Mouse (Mus musculus) kidney, adult 2 months (tissue): ENCODE measurements around the gene Spp2. TPM values are rescaled to one million over a fixed set of nuclear protein-coding genes. Genes with fewer than 3 reads are reported as not detected.

Experiments used
- DNase-seq: peaks from one replicate; pipeline ENCODE4 v3.0.0; 2021
- H3K27ac ChIP-seq: fragments of 200-500 bp; 2 replicates; pipeline ENCODE4 v1.5.1; 2012; ENCODE audit warnings: low read depth, low read length, control low read depth, inconsistent platforms; ENCODE audit not compliant: insufficient read depth
- H3K27me3 ChIP-seq: fragments of 200-500 bp; replicated peaks from 2 replicates; pipeline ENCODE4 v1.6.1; 2012; ENCODE audit warnings: mild to moderate bottlenecking, moderate library complexity, low read length, inconsistent platforms; ENCODE audit not compliant: control insufficient read depth, insufficient read depth
- H3K36me3 ChIP-seq: fragments of 200-500 bp; 2 replicates; pipeline ENCODE4 v1.6.1; 2012; ENCODE audit warnings: mild to moderate bottlenecking, moderate library complexity, low read length, inconsistent platforms; ENCODE audit not compliant: control insufficient read depth, insufficient read depth
- H3K4me1 ChIP-seq: fragments of 200-500 bp; 2 replicates; pipeline ENCODE4 v1.6.1; 2011; ENCODE audit warnings: low read length; ENCODE audit not compliant: control insufficient read depth, insufficient read depth
- H3K4me3 ChIP-seq: fragments of 200-500 bp; 2 replicates; pipeline ENCODE4 v1.5.1; 2011; ENCODE audit warnings: mild to moderate bottlenecking, low read depth, low read length, control low read depth; ENCODE audit not compliant: insufficient read depth
- CTCF ChIP-seq: fragments of 200-500 bp; conservative IDR thresholded peaks from 2 replicates; pipeline ENCODE4 v1.5.1; 2011; ENCODE audit warnings: low read depth, mild to moderate bottlenecking, control low read depth, low read length, moderate library complexity, mixed read lengths; ENCODE audit not compliant: insufficient read depth, insufficient read length
- POLR2A ChIP-seq: fragments of 200-500 bp; IDR thresholded peaks from one replicate; pipeline ENCODE4 v1.6.1; 2011; ENCODE audit warnings: low read depth, low read length, control low read depth
- WGBS: fragments of 180-500 bp; shearing (Covaris S2); methylation state at CpG from one replicate; pipeline ENCODE4 v1.1.7; 2018; 5-methylcytosine and 5-hydroxymethylcytosine counted together
- polyA plus RNA-seq: library from polyadenylated mRNA; depleted of rRNA; stranded (reverse); fragments of >200 nt; gene quantifications from 2 replicates; pipeline ENCODE4 v1.2.3, GENCODE M21; 2012

The Spp2 gene
- polyA plus RNA-seq, 1 experiment, result 1,181 TPM

DNA sequence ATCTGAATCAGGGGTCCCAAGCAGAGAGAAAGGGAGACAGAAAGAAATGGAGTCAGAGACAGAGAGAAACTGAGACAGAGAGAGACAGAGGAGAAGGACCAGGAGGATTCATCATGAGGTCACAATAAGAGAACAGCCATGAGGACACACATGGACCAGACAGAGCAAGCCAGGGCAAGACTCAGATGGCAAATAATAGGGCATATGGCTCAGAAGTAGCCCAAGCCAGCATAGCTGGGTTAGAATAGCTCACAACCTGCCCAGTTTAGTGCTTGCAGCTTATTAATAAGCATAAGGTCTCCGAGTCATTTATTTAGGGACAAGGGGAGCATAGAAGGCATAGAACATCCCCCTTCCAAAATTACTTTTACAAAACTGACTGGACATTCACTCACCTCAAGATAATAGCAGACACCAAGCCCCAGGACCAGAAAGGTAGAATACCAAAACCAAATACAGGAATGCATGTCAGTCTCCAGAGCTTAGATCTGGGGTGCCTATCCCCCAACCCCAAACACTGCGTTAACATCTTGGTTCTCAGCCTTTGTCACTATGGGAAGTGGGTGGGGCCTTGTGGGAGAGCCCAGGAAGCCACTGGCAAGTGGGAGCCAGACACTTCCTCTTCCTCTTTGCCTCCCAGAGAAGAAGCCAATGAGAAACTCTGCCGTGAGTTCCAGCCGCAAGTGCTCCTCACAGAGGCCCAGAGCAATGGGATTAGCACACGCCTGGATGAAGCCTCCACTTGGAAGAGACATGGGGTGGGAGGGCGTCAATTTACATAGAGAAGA lies 26.5 kb downstream of the Spp2 start:
- 72% methylated on average over 6 of the region's 6 CpGs for WGBS
- TF ChIP-seq POLR2A (no peak), CTCF (no peak)
- H3K27ac ChIP-seq, result no peak overlapping the region

DNA sequence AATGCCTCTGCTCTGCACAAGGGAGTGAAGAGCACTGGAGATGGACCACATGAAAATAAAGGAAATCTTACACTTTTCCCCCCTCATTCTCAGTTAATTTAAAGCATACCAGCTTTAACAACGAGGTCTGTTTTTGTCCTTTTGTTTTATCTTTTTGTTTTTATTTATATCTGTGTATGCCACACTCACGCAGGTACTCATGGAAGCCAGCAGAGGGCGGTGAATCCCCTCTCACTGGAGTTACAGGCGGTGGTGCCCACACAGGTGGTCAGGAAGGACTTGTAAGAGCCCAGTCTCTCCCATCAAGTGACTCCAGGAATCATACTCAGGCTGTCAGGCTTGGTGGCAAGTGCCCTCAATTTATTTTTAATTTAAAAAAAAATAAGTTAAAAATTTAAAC lies 27.3 kb downstream of the Spp2 start:
- peak; percentile 31; the same call in 1 of the 2 replicates for TF ChIP-seq CTCF
- TF ChIP-seq POLR2A, result no peak
- no peak overlapping the region for H3K4me3 ChIP-seq
- H3K27me3 ChIP-seq, result no peaks in the 10 kb centered on the region
- H3K27ac ChIP-seq, result no peak overlapping the region
- no peaks in the 10 kb centered on the region for H3K36me3 ChIP-seq
- DNase-seq, result no peak
- no peaks in the 10 kb centered on the region for H3K4me1 ChIP-seq
- WGBS, result 76% methylated on average over 4 of the region's 4 CpGs

More for the DNA sequence above, 26.5 kb downstream of the Spp2 start:
- Histone ChIP-seq H3K27me3 (no peaks in the 10 kb centered on the region), H3K36me3 (no peaks in the 10 kb centered on the region), H3K4me3 (no peak overlapping the region), H3K4me1 (no peaks in the 10 kb centered on the region)
- DNase-seq, result no peak

DNA sequence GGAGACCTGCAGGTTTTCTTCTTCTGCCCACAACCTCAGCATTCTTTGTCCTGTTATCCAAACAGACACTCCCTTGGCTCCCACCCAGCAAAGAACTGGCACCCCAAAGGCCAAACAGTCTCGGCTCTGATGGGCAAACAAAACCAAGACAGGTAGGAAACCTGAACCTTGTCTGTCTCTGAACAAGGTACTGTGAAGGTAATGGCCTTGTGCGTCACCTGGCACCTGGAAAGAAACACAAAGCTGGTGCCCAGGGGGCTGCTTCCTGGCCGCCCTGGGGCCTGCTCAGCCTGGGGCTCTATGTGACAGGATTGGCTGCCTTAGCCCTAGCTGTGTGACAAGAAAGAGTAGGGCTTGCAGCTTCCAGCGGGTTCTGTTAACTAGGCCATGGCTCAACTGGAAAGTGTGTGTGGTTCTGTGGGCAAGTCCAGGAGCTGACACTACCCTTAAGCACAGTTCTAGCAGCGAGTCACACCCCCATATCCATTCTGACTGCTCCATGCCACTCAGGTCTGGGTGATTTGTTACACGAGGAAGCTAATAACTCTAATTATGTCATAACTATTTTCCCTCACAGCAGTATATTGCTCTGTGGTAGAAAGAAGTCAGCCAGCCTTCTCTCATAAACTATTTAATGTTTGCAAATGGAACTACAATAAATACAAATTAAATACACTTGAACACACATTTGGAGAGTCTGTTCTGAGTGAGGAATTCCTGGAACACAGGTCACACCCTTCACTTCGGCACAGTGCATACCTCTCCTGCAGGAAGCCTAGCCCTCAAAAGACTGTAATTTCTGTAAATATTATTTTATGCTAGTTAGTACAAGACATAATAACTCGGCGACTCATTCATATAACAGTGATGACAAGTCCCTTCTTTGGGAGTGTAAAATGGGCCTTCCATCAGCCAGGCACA lies 30.7 kb downstream of the Spp2 start:
- H3K27ac ChIP-seq, result no peak overlapping the region
- no peaks in the 10 kb centered on the region for H3K4me1 ChIP-seq
- no peak for TF ChIP-seq POLR2A
- no peak for DNase-seq
- H3K4me3 ChIP-seq, result no peak overlapping the region
- no peaks in the 10 kb centered on the region for H3K36me3 ChIP-seq
- no peaks in the 10 kb centered on the region for H3K27me3 ChIP-seq
- 73% methylated on average over 9 of the region's 9 CpGs for WGBS

DNA sequence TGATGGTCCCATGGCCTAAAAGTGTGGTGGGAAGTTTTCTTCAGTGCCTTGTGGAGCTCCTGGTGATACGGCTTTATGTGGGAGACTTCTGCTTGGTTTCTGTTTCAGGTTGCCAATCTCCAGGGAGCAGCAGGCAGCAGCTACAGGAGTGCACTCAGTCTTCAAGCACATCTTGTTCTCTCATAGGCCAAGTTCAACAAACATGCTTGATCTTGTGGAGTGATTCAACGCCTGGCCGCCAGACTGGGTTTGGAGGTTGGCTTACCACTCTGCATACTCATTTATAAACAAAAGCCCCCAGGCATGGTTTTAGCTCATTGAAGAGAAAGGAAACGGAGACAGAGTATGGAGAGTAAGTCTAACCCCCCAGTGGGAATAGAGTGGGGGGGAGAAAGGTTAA lies 36.6 kb downstream of the Spp2 start:
- Histone ChIP-seq H3K27ac (no peak overlapping the region), H3K4me3 (no peak overlapping the region), H3K27me3 (no peaks in the 10 kb centered on the region), H3K36me3 (no peaks in the 10 kb centered on the region), H3K4me1 (peaks cover 3% of the 10 kb centered on the region; the same call in 1 of the 2 replicates)
- WGBS, result 69% methylated on average over 4 of the region's 4 CpGs
- DNase-seq, result no peak
- no peak for TF ChIP-seq POLR2A
- no peak for TF ChIP-seq CTCF

DNA sequence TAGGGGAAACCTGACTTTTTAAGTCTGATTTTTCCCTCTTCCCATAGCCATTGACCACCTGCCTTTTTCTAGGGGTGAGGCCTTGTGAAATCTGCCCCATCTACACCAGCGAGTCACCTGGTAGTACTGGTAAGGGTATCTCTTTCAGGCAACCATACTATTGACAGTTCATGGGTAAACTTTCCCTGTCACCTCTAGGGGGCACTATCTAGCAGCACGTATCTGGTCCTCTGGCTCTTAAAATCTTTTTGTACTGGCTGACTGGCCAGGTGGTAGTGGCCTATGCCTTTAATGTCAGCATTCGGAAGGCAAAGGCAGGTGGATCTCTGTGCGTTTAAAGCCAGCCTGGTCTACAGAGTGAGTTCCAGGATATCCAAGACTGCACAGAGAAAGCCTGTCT lies 38.6 kb downstream of the Spp2 start:
- H3K27ac ChIP-seq, result no peak overlapping the region
- peaks cover 3% of the 10 kb centered on the region; the same call in 1 of the 2 replicates for H3K4me1 ChIP-seq
- no peaks in the 10 kb centered on the region for H3K27me3 ChIP-seq
- no peak overlapping the region for H3K4me3 ChIP-seq
- DNase-seq, result peak; percentile 38
- no peaks in the 10 kb centered on the region for H3K36me3 ChIP-seq
- 71% methylated on average over 4 of the region's 4 CpGs for WGBS
- TF ChIP-seq POLR2A (no peak), CTCF (peak; percentile 49)

DNA sequence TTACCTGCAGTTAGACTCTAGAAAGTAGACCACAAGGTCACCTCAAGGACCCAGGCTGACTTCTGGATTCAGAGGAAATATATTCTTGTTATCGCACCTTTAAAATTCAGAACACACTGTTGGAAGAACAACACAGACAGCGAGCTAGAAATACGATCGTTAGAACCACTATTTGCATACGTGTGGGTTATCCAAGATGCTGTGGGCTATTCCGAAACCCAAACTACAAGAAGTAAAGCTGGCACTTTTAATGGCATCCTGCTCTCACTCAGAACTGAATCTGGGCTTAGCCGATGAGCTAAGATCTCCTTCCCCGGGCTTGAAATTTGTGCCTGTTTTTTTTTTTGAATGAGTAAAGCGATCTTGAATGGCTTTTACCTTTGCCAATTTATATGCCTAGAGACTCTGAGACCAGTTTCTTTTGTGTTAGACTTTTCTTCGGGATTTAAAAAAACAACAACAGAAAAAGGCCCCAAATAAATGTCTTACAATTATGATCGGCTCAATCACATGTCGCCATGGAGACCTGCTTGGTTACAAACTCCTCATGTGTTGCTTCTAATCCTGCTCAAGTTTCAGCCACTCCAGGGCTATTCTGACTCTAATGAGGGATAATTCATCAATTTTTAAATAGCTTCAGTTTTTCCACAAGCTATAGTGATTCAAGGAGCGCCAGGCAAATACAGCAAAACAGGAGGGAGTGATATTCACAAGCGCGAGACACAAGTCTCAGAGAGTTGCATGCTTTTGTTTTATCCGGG lies 39.7 kb downstream of the Spp2 start:
- TF ChIP-seq POLR2A (no peak), CTCF (no peak)
- no peak overlapping the region for H3K4me3 ChIP-seq
- H3K4me1 ChIP-seq, result peaks cover 3% of the 10 kb centered on the region; the same call in 1 of the 2 replicates
- DNase-seq, result no peak
- no peaks in the 10 kb centered on the region for H3K27me3 ChIP-seq
- no peaks in the 10 kb centered on the region for H3K36me3 ChIP-seq
- WGBS, result 74% methylated on average over 16 of the region's 16 CpGs
- no peak overlapping the region for H3K27ac ChIP-seq
